Mouse (Mus musculus): ENCODE measurements around the gene Ss18l1. TPM values are rescaled to one million over a fixed set of nuclear protein-coding genes. Genes with fewer than 3 reads are reported as not detected.

Gene Ss18l1
- polyA plus RNA-seq, 1 experiment from 2014 or later = 3.9 TPM

DNA sequence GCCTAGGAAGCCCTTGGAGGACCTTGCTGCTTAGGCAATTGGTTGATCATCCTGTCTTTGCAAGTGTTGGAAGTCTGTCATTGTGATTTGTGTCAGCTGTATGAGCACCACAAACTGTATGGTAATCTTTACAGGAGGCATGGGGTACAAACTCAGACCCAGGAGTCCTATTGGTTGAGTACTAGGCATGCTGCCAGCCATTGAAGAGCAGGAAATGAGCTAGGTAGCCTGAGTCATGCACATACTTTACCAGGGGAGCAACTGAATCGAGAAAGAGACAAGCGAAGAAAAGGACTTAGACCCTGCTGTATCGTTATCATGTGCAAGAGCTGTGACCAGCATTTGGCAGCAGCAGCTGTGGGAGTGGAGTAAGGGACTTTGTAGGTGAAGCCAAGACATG lies 9.4 kb upstream of the Ss18l1 start:
- H3K27me3 ChIP-seq (ENCODE audit: insufficient read depth, low read length) = no peaks in the 10 kb centered on the region
- DNase-seq (ENCODE audit: low spot score) (no peak), ATAC-seq (replicated peaks; ENCODE audit: low FRiP score, low read depth) (no peak)
- WGBS = 48% methylated on average over 3 of the region's 3 CpGs
- H3K4me2 ChIP-seq (ENCODE audit: low read length) = no peak overlapping the region
- no peak overlapping the region for H3K9ac ChIP-seq (ENCODE audit: low read depth, low read length)
- peaks cover 75% of the 10 kb centered on the region for H3K36me3 ChIP-seq (ENCODE audit: insufficient read depth, low read length)
- no peak overlapping the region for H3K27ac ChIP-seq
- no peak overlapping the region for H3K4me3 ChIP-seq (replicated peaks; ENCODE audit: low read depth, low read length)
- peaks cover 2% of the 10 kb centered on the region; the same call in 1 of the 2 replicates for H3K4me1 ChIP-seq (replicated peaks; ENCODE audit: insufficient read depth, low read length)
- H3K9me3 ChIP-seq (replicated peaks; ENCODE audit: low read length) = no peaks in the 10 kb centered on the region
- no peak for TF ChIP-seq CTCF (IDR thresholded peaks at IDR 0.05; ENCODE audit: low read depth)

GRCm38 (mm10) chr2:180033956-180034355 lies 8.4 kb upstream of the Ss18l1 start:
- H3K9ac ChIP-seq (ENCODE audit: low read depth, low read length) = no peak overlapping the region
- 0 out of 2 replicates have a peak, but pooled peaks have one; percentile 37 for ATAC-seq (replicated peaks; ENCODE audit: low FRiP score, low read depth)
- TF ChIP-seq CTCF (IDR thresholded peaks at IDR 0.05; ENCODE audit: low read depth) = no peak

DNA sequence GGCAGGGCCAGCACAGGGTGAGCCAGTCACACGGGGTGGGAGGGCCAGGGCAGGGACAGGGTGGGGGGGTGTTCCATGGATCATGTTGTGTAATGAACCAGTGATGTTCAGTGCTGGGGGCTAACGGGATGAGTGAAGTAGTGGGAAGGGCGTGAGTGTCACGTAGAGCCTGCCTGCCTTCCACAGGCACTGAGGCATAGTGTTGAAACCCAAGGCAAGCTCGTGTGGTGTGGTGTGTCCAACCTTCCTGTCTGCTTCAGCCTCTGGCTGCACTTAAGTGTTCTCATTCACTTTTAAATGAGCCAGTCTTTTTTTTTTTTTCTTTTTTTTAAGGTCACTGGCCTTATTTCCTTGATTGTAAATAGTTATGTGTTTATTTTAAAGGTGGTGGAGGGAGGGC lies 7.6 kb upstream of the Ss18l1 start:
- ATAC-seq (replicated peaks; ENCODE audit: low FRiP score, low read depth) (no peak), DNase-seq (ENCODE audit: low spot score) (no peak)
- no peaks in the 10 kb centered on the region for H3K27me3 ChIP-seq (ENCODE audit: insufficient read depth, low read length)
- H3K9ac ChIP-seq (ENCODE audit: low read depth, low read length) = no peak overlapping the region
- 45% methylated on average over 5 of the region's 5 CpGs for WGBS
- H3K9me3 ChIP-seq (replicated peaks; ENCODE audit: low read length) = no peaks in the 10 kb centered on the region
- no peak overlapping the region for H3K4me2 ChIP-seq (ENCODE audit: low read length)
- peaks cover 77% of the 10 kb centered on the region for H3K36me3 ChIP-seq (ENCODE audit: insufficient read depth, low read length)
- no peak overlapping the region for H3K27ac ChIP-seq
- H3K4me3 ChIP-seq (replicated peaks; ENCODE audit: low read depth, low read length) = no peak overlapping the region
- no peak for TF ChIP-seq CTCF (IDR thresholded peaks at IDR 0.05; ENCODE audit: low read depth)
- H3K4me1 ChIP-seq (replicated peaks; ENCODE audit: insufficient read depth, low read length) = no peaks in the 10 kb centered on the region

More at GRCm38 (mm10) chr2:180033956-180034355, 8.4 kb upstream of the Ss18l1 start:
- Histone ChIP-seq H3K4me2 (ENCODE audit: low read length) (no peak overlapping the region), H3K9me3 (replicated peaks; ENCODE audit: low read length) (no peaks in the 10 kb centered on the region), H3K27ac (no peak overlapping the region), H3K4me1 (replicated peaks; ENCODE audit: insufficient read depth, low read length) (no peaks in the 10 kb centered on the region), H3K4me3 (replicated peaks; ENCODE audit: low read depth, low read length) (no peak overlapping the region), H3K27me3 (ENCODE audit: insufficient read depth, low read length) (no peaks in the 10 kb centered on the region), H3K36me3 (ENCODE audit: insufficient read depth, low read length) (peaks cover 75% of the 10 kb centered on the region)
- WGBS = 56% methylated on average over 3 of the region's 3 CpGs
- no peak for DNase-seq (ENCODE audit: low spot score)

DNA sequence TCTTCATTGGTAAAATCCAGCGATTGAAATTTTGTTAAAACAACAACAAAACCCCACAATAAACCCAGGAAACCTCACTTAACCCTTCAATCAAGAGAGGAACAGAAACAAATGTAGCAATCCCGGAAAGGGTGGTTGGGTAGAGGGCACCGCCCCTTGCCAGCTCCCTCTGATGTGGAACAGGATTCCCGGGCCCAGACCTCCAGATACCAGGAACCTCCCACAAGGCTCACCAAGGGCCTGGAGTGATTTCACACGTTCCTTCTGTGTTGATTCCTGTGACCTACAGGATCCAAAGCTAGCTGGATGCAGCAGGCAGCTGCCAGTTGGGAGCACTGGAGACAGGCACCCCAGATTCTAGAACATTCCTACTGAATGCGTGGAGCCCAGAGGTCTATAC lies 1.9 kb upstream of the Ss18l1 start:
- no peak for TF ChIP-seq CTCF (IDR thresholded peaks at IDR 0.05; ENCODE audit: low read depth)
- H3K4me3 ChIP-seq (replicated peaks; ENCODE audit: low read depth, low read length) = no peak overlapping the region
- no peak overlapping the region for H3K9ac ChIP-seq (ENCODE audit: low read depth, low read length)

GRCm38 (mm10) chr2:180041577-180042255 lies 593 bp upstream of the Ss18l1 start:
- H3K27ac ChIP-seq = peak overlapping the region; percentile 95
- H3K4me1 ChIP-seq (replicated peaks; ENCODE audit: insufficient read depth, low read length) = peaks cover 6% of the 10 kb centered on the region; the same call in 1 of the 2 replicates
- ATAC-seq (replicated peaks; ENCODE audit: low FRiP score, low read depth) (peak; percentile 56), DNase-seq (ENCODE audit: low spot score) (peak; percentile 47)
- H3K4me2 ChIP-seq (ENCODE audit: low read length) = peak overlapping the region; percentile 65
- under 1% methylated on average over 66 of the region's 66 CpGs for WGBS
- H3K9ac ChIP-seq (ENCODE audit: low read depth, low read length) = peak overlapping the region; percentile 84
- H3K36me3 ChIP-seq (ENCODE audit: insufficient read depth, low read length) = peaks cover 27% of the 10 kb centered on the region
- no peaks in the 10 kb centered on the region for H3K9me3 ChIP-seq (replicated peaks; ENCODE audit: low read length)
- no peaks in the 10 kb centered on the region for H3K27me3 ChIP-seq (ENCODE audit: insufficient read depth, low read length)
- TF ChIP-seq CTCF (IDR thresholded peaks at IDR 0.05; ENCODE audit: low read depth) = no peak
- H3K4me3 ChIP-seq (replicated peaks; ENCODE audit: low read depth, low read length) = peak overlapping the region; percentile 93

More for the DNA sequence above, 1.9 kb upstream of the Ss18l1 start:
- no peak overlapping the region for H3K27ac ChIP-seq
- peaks cover 6% of the 10 kb centered on the region; the same call in 1 of the 2 replicates for H3K4me1 ChIP-seq (replicated peaks; ENCODE audit: insufficient read depth, low read length)
- WGBS = 37% methylated on average over 6 of the region's 6 CpGs
- H3K27me3 ChIP-seq (ENCODE audit: insufficient read depth, low read length) = no peaks in the 10 kb centered on the region
- DNase-seq (ENCODE audit: low spot score) = no peak
- H3K4me2 ChIP-seq (ENCODE audit: low read length) = peak overlapping the region; percentile 65; the same call in 1 of the 2 replicates
- H3K36me3 ChIP-seq (ENCODE audit: insufficient read depth, low read length) = peaks cover 38% of the 10 kb centered on the region
- no peaks in the 10 kb centered on the region for H3K9me3 ChIP-seq (replicated peaks; ENCODE audit: low read length)
- no peak for ATAC-seq (replicated peaks; ENCODE audit: low FRiP score, low read depth)

DNA sequence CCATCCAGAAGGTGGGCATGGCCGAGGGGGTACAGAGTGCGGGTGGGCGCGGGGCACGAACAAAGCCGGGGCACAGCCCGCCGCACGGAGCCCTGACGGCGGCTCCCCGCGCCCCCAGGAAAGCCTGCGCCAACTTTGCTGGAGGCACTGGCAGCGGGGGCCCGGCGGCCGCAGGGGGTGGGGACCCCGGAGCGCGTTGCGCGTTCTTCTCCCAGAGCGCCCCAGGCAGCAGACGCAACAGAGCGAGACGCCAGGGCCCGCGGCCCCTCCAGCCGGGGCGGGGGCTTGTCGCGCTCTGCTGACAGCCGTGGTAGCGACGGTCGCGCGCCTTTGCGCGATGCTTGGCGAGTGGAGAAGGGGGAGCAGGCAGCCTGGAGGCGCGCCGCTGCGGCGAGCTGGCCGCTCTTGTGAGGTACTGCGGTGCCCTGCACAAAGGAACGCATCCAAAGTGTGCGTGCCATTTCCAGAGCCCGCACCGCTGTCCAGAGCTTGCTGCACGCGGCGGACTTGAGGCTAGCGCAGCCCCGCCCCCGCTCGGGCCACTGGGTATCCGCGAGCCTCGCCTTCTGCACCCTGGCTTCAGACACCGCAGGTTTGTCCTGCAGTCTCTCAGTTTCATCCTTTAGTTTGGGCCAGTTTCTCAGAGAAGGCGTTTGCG lies 678 bp downstream of the Ss18l1 start:
- ATAC-seq (replicated peaks; ENCODE audit: low FRiP score, low read depth) = peak; percentile 70
- no peaks in the 10 kb centered on the region for H3K27me3 ChIP-seq (ENCODE audit: insufficient read depth, low read length)
- H3K4me3 ChIP-seq (replicated peaks; ENCODE audit: low read depth, low read length) = peak overlapping the region; percentile 93
- DNase-seq (ENCODE audit: low spot score) = peak; percentile 80
- peaks cover 15% of the 10 kb centered on the region for H3K36me3 ChIP-seq (ENCODE audit: insufficient read depth, low read length)
- peak overlapping the region; percentile 95 for H3K27ac ChIP-seq
- WGBS = under 1% methylated on average over 55 of the region's 66 CpGs
- peak overlapping the region; percentile 65 for H3K4me2 ChIP-seq (ENCODE audit: low read length)
- TF ChIP-seq CTCF (IDR thresholded peaks at IDR 0.05; ENCODE audit: low read depth) = no peak
- H3K9me3 ChIP-seq (replicated peaks; ENCODE audit: low read length) = no peaks in the 10 kb centered on the region
- peaks cover 6% of the 10 kb centered on the region; the same call in 1 of the 2 replicates for H3K4me1 ChIP-seq (replicated peaks; ENCODE audit: insufficient read depth, low read length)
- peak overlapping the region; percentile 84 for H3K9ac ChIP-seq (ENCODE audit: low read depth, low read length)

Data from kidney, postnatal 0 days (tissue).